Mouse (Mus musculus) liver, embryonic 16.5 days (tissue): ENCODE measurements around the gene Gm20683. TPM values are rescaled to one million over a fixed set of nuclear protein-coding genes. Genes with fewer than 3 reads are reported as not detected.

Experiments
- ATAC-seq: fragments of 200-750 bp; cut with Nextera tagmentation; 2 replicates; pipeline ENCODE4 v1.8.0; 2017; ENCODE audit warnings: low read depth, mild to moderate bottlenecking, moderate number of reproducible peaks, moderate library complexity
- H3K27ac ChIP-seq: fragments of 300-500 bp; sonication (generic); 2 replicates; pipeline ENCODE4 v1.5.1; 2014; ENCODE audit warnings: mild to moderate bottlenecking, low read length
- H3K27me3 ChIP-seq: fragments of 300-500 bp; sonication (generic); 2 replicates; pipeline ENCODE4 v1.6.1; 2014; ENCODE audit warnings: low read depth, low read length, mixed read lengths; ENCODE audit not compliant: control insufficient read depth, insufficient read depth
- H3K36me3 ChIP-seq: fragments of 300-500 bp; sonication (generic); 2 replicates; pipeline ENCODE4 v1.6.1; 2014; ENCODE audit warnings: mild to moderate bottlenecking; ENCODE audit not compliant: control insufficient read depth, insufficient read depth
- H3K4me1 ChIP-seq: fragments of 300-500 bp; sonication (generic); 2 replicates; pipeline ENCODE4 v1.6.1; 2014; ENCODE audit warnings: low read depth, low read length, mixed read lengths; ENCODE audit not compliant: control insufficient read depth
- H3K4me2 ChIP-seq: fragments of 300-500 bp; sonication (generic); 2 replicates; pipeline ENCODE4 v1.6.1; 2014; ENCODE audit warnings: low read depth, low read length, mixed read lengths
- H3K4me3 ChIP-seq: fragments of 300-500 bp; sonication (generic); 2 replicates; pipeline ENCODE4 v1.5.1; 2014; ENCODE audit warnings: low read depth, mild to moderate bottlenecking, low read length
- H3K9ac ChIP-seq: fragments of 300-500 bp; sonication (generic); 2 replicates; pipeline ENCODE4 v1.6.1; 2014; ENCODE audit warnings: low read depth, low read length
- H3K9me3 ChIP-seq: fragments of 300-500 bp; sonication (generic); replicated peaks from 2 replicates; pipeline ENCODE4 v1.6.1; 2016; ENCODE audit warnings: low read length; ENCODE audit not compliant: control insufficient read depth
- WGBS: fragments of 180-500 bp; shearing (Covaris S2); extraction: QIAGEN DNeasy Blood & Tissue Kit; methylation state at CpG from one replicate; pipeline ENCODE4 v1.1.7; 2014; ENCODE audit not compliant: insufficient replicate concordance; 5-methylcytosine and 5-hydroxymethylcytosine counted together
- polyA plus RNA-seq: library from polyadenylated mRNA; unstranded; fragments of >200 nt; fragmentation: Nextera tagmentation; extraction: Ambion mirVana; gene quantifications from 2 replicates; pipeline ENCODE4 v1.2.1, GENCODE M21; 2015

Gene Gm20683
- polyA plus RNA-seq, 1 experiment from 2014 or later = 0.65 TPM

GRCm38 (mm10) chr17:25827546-25828222 lies 13.9 kb downstream of the Gm20683 start:
- Histone ChIP-seq H3K9me3 (no peaks in the 10 kb centered on the region), H3K4me1 (peaks cover 58% of the 10 kb centered on the region), H3K4me2 (no peak overlapping the region), H3K27ac (no peak overlapping the region), H3K4me3 (no peak overlapping the region), H3K9ac (no peak overlapping the region), H3K36me3 (peaks cover 14% of the 10 kb centered on the region), H3K27me3 (no peaks in the 10 kb centered on the region)
- WGBS = 89% methylated on average over 22 of the region's 22 CpGs
- no peak for ATAC-seq

GRCm38 (mm10) chr17:25827011-25827410 lies 14.6 kb downstream of the Gm20683 start:
- 86% methylated on average over 13 of the region's 13 CpGs for WGBS
- Histone ChIP-seq H3K9ac (no peak overlapping the region), H3K4me1 (peaks cover 54% of the 10 kb centered on the region), H3K4me2 (no peak overlapping the region), H3K4me3 (no peak overlapping the region), H3K36me3 (peaks cover 14% of the 10 kb centered on the region), H3K27ac (no peak overlapping the region), H3K27me3 (no peaks in the 10 kb centered on the region; the same call in 1 of the 2 replicates), H3K9me3 (no peaks in the 10 kb centered on the region)
- ATAC-seq = no peak

GRCm38 (mm10) chr17:25825984-25826570 lies 15.5 kb downstream of the Gm20683 start:
- peaks cover 44% of the 10 kb centered on the region for H3K4me1 ChIP-seq
- WGBS = 85% methylated on average over 27 of the region's 27 CpGs
- ATAC-seq = no peak
- H3K9ac ChIP-seq = no peak overlapping the region
- peaks cover 9% of the 10 kb centered on the region for H3K36me3 ChIP-seq
- H3K4me3 ChIP-seq = no peak overlapping the region
- no peak overlapping the region for H3K27ac ChIP-seq
- H3K4me2 ChIP-seq = no peak overlapping the region
- no peaks in the 10 kb centered on the region for H3K9me3 ChIP-seq
- H3K27me3 ChIP-seq = peaks cover 3% of the 10 kb centered on the region

GRCm38 (mm10) chr17:25825311-25825710 lies 16.3 kb downstream of the Gm20683 start:
- peak overlapping the region; percentile 77; the same call in 1 of the 2 replicates for H3K9ac ChIP-seq
- no peak overlapping the region for H3K4me3 ChIP-seq
- 76% methylated on average over 6 of the region's 6 CpGs for WGBS
- no peak for ATAC-seq
- peaks cover 3% of the 10 kb centered on the region for H3K36me3 ChIP-seq
- peaks cover 37% of the 10 kb centered on the region for H3K4me1 ChIP-seq
- no peaks in the 10 kb centered on the region for H3K9me3 ChIP-seq
- H3K27me3 ChIP-seq = peaks cover 6% of the 10 kb centered on the region
- H3K27ac ChIP-seq = no peak overlapping the region
- H3K4me2 ChIP-seq = no peak overlapping the region

- peak overlapping the region; percentile 77 for H3K9ac ChIP-seq
- no peaks in the 10 kb centered on the region for H3K9me3 ChIP-seq
- H3K4me1 ChIP-seq = peaks cover 30% of the 10 kb centered on the region
- peaks cover 13% of the 10 kb centered on the region for H3K27me3 ChIP-seq
- peak overlapping the region; percentile 92 for H3K4me2 ChIP-seq
- 55% methylated on average over 17 of the region's 17 CpGs for WGBS
- no peaks in the 10 kb centered on the region; the same call in none of the 2 replicates for H3K36me3 ChIP-seq
- peak overlapping the region; percentile 85 for H3K4me3 ChIP-seq
- peak overlapping the region; percentile 60; the same call in 1 of the 2 replicates for H3K27ac ChIP-seq
- ATAC-seq = no peak
These were observed 17.0 kb downstream of the Gm20683 start for GRCm38 (mm10) chr17:25824362-25825142.

GRCm38 (mm10) chr17:25823452-25823851 lies 18.1 kb downstream of the Gm20683 start, which contains the start of gene Wdr24:
Gene Wdr24 (plus strand): TSS chr17:25823627.
- Histone ChIP-seq H3K27me3 (peaks cover 24% of the 10 kb centered on the region), H3K9ac (peak within 1 kb of the TSS; percentile 77), H3K4me2 (peak within 1 kb of the TSS; percentile 92), H3K9me3 (no peaks in the 10 kb centered on the region), H3K36me3 (no peaks in the 10 kb centered on the region; the same call in none of the 2 replicates), H3K4me1 (peaks cover 27% of the 10 kb centered on the region), H3K27ac (peak within 1 kb of the TSS; percentile 60), H3K4me3 (peak within 1 kb of the TSS; percentile 85)
- WGBS = under 1% methylated on average over 18 of the region's 18 CpGs
- peak; percentile 64 for ATAC-seq

- peak; percentile 60 for ATAC-seq
- Histone ChIP-seq H3K4me2 (peak overlapping the region; percentile 30; the same call in 1 of the 2 replicates), H3K36me3 (no peaks in the 10 kb centered on the region), H3K27me3 (peaks cover 35% of the 10 kb centered on the region), H3K4me3 (no peak overlapping the region), H3K27ac (no peak overlapping the region), H3K9ac (no peak overlapping the region), H3K4me1 (peaks cover 12% of the 10 kb centered on the region), H3K9me3 (no peaks in the 10 kb centered on the region)
- 7% methylated on average over 42 of the region's 46 CpGs for WGBS
These were observed 22.4 kb downstream of the Gm20683 start for GRCm38 (mm10) chr17:25818851-25819780.

- Histone ChIP-seq H3K27ac (no peak overlapping the region), H3K9me3 (no peaks in the 10 kb centered on the region), H3K4me1 (peaks cover 5% of the 10 kb centered on the region), H3K36me3 (no peaks in the 10 kb centered on the region), H3K4me3 (no peak overlapping the region), H3K4me2 (no peak overlapping the region), H3K9ac (no peak overlapping the region), H3K27me3 (peaks cover 45% of the 10 kb centered on the region)
- WGBS = 64% methylated on average over 11 of the region's 11 CpGs
- ATAC-seq = no peak
These were observed 23.9 kb downstream of the Gm20683 start for GRCm38 (mm10) chr17:25817662-25818061.
